Mouse (Mus musculus) MEL (cell line): Measurements from ENCODE around the gene Rsf1.

Source experiments
- CTCF ChIP-seq, 3 experiments: IDR thresholded peaks in 2 of 3; conservative IDR thresholded peaks in 1 of 3; 2 replicates each; pipeline ENCODE4 v1.5.1; 2011 to 2012; ENCODE audit warnings: low read length in 3 of 3, low read depth in 2 of 3, mild to moderate bottlenecking in 2 of 3, improper control_type of control experiment in 1 of 3, inconsistent platforms in 1 of 3, mixed read lengths in 1 of 3, moderate library complexity in 1 of 3; ENCODE audit not compliant: control insufficient read depth in 1 of 3, insufficient read depth in 1 of 3, poor library complexity in 1 of 3, severe bottlenecking in 1 of 3
- MAZ ChIP-seq: IDR thresholded peaks from 2 replicates; pipeline ENCODE4 v1.6.1; 2012; ENCODE audit warnings: low read depth, mild to moderate bottlenecking, inconsistent platforms, low read length, improper control_type of control experiment
- POLR2A ChIP-seq, 2 experiments: IDR thresholded peaks; 2 replicates each; pipeline ENCODE4 v1.6.1; 2011 to 2012; ENCODE audit warnings: low read length in 2 of 2, mild to moderate bottlenecking in 2 of 2, control low read depth in 1 of 2, improper control_type of control experiment in 1 of 2, low read depth in 1 of 2, moderate library complexity in 1 of 2; ENCODE audit not compliant: control insufficient read depth in 1 of 2, insufficient read depth in 1 of 2, poor library complexity in 1 of 2
- RAD21 ChIP-seq: IDR thresholded peaks from 2 replicates; pipeline ENCODE4 v1.6.1; 2011; ENCODE audit warnings: mild to moderate bottlenecking, low read depth, low read length, improper control_type of control experiment
- SIN3A ChIP-seq: IDR thresholded peaks from 2 replicates; pipeline ENCODE4 v1.6.1; 2012; ENCODE audit warnings: low read length, improper control_type of control experiment, inconsistent platforms

- TF ChIP-seq CTCF (IDR thresholded peaks at IDR 0.05 in 2 of 3, conservative IDR thresholded peaks at IDR 0.05 in 1 of 3; ENCODE audit: control insufficient read depth in 1 of 3, insufficient read depth in 1 of 3, low read depth in 2 of 3, low read length in 3 of 3, poor library complexity in 1 of 3, severe bottlenecking in 1 of 3) (no peak), RAD21 (no peak), SIN3A (no peak), POLR2A (IDR thresholded peaks at IDR 0.05; ENCODE audit: control insufficient read depth in 1 of 2, insufficient read depth in 1 of 2, low read depth in 1 of 2, low read length in 2 of 2, poor library complexity in 1 of 2) (peak in 1 of 2 experiments; percentile 59; a peak in 1 of 4 replicates), MAZ (no peak; the same call in 1 of the 2 replicates)
These were observed 520 bp downstream of the Rsf1 start for GRCm38 (mm10) chr7:97579976-97580842.
